Mouse (Mus musculus) G1E (cell line): ENCODE measurements around the gene Slc6a12. TPM values are rescaled to one million over a fixed set of nuclear protein-coding genes. Genes with fewer than 3 reads are reported as not detected.

Experiments used
- ATAC-seq: 2 replicates; pipeline ENCODE4 v1.8.0; 2016; ENCODE audit warnings: mild to moderate bottlenecking; ENCODE audit not compliant: insufficient number of reproducible peaks, poor library complexity, low FRiP score, severe bottlenecking; ENCODE audit errors: extremely low read depth
- DNase-seq: peaks from one replicate; pipeline ENCODE4 v3.0.0; 2012; ENCODE audit warnings: low spot score
- H3K27me3 ChIP-seq: 2 replicates; pipeline ENCODE4 v1.6.1; 2012; ENCODE audit warnings: mild to moderate bottlenecking, low read length, inconsistent platforms; ENCODE audit not compliant: insufficient read depth
- H3K36me3 ChIP-seq: replicated peaks from 2 replicates; pipeline ENCODE3; 2012; ENCODE audit warnings: mild to moderate bottlenecking, inconsistent platforms
- H3K4me1 ChIP-seq: 2 replicates; pipeline ENCODE4 v1.6.1; 2012; ENCODE audit warnings: low read depth, low read length, inconsistent platforms, mixed read lengths; ENCODE audit not compliant: insufficient read depth
- H3K4me3 ChIP-seq: 2 replicates; pipeline ENCODE4 v1.5.1; 2012; ENCODE audit warnings: low read depth, mild to moderate bottlenecking, inconsistent platforms, low read length, moderate library complexity, mixed read lengths
- H3K9me3 ChIP-seq: replicated peaks from 2 replicates; pipeline ENCODE4 v1.6.1; 2012; ENCODE audit warnings: inconsistent platforms
- CTCF ChIP-seq: IDR thresholded peaks from 2 replicates; pipeline ENCODE4 v1.5.1; 2012; ENCODE audit warnings: low read depth, low read length, inconsistent platforms, mixed read lengths
- GATA1 ChIP-seq: IDR thresholded peaks from 2 replicates; pipeline ENCODE4 v1.6.1; 2012; ENCODE audit warnings: borderline replicate concordance, low read length, inconsistent platforms, mixed read lengths
- GATA2 ChIP-seq: IDR thresholded peaks from 2 replicates; pipeline ENCODE4 v1.6.1; 2012; ENCODE audit warnings: low read depth, low read length, inconsistent platforms, borderline replicate concordance
- POLR2AphosphoS5 ChIP-seq: IDR thresholded peaks from 2 replicates; pipeline ENCODE4 v1.6.1; 2012; ENCODE audit warnings: low read depth, low read length, inconsistent platforms; ENCODE audit not compliant: insufficient replicate concordance
- TAL1 ChIP-seq: conservative IDR thresholded peaks from 2 replicates; pipeline ENCODE4 v1.6.1; 2012; ENCODE audit warnings: low read depth, low read length, inconsistent platforms, mixed read lengths
- polyA plus RNA-seq: library from polyadenylated mRNA; stranded (reverse); fragments of >175 nt; gene quantifications from 2 replicates; pipeline ENCODE4 v1.2.3, GENCODE M21; 2012
- total RNA-seq, 2 experiments: library from RNA; stranded (forward) in 1 of 2; stranded (reverse) in 1 of 2; fragments of 200-1000 nt in 1 of 2; fragments of >200 nt in 1 of 2; fragmentation: Nextera tagmentation in 1 of 2; gene quantifications; 2 replicates each; pipeline ENCODE4 v1.2.3; 2014 to 2017

The Slc6a12 gene
- total and polyA plus RNA-seq, 3 experiments, result not detected

DNA sequence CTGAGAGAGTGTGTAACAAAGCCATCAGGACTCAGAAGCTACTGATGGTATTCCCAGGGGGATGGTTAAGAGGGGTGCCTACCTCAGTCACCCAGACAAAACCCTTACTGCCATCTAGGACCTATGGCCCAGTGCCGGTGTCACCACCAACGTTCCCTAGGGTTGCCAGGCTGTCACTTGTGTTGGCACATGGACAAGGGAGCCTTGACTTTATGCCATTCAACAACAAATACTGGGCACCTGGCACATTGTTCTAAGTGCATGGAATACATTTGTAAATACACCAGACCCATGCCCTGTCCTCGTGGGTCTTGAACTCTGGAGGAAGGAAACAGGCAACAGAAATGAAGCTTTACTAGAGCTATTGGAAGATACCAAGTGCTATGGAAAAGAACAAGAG is 37.3 kb upstream of the Slc6a12 start:
- ATAC-seq (no peak), DNase-seq (no peak)
- TF ChIP-seq GATA2 (no peak), POLR2AphosphoS5 (no peak), CTCF (no peak), TAL1 (no peak), GATA1 (no peak)
- Histone ChIP-seq H3K9me3 (no peaks in the 10 kb centered on the region), H3K27me3 (peaks cover 1% of the 10 kb centered on the region; the same call in 1 of the 2 replicates), H3K36me3 (no peaks in the 10 kb centered on the region), H3K4me1 (no peaks in the 10 kb centered on the region), H3K4me3 (no peak overlapping the region)

DNA sequence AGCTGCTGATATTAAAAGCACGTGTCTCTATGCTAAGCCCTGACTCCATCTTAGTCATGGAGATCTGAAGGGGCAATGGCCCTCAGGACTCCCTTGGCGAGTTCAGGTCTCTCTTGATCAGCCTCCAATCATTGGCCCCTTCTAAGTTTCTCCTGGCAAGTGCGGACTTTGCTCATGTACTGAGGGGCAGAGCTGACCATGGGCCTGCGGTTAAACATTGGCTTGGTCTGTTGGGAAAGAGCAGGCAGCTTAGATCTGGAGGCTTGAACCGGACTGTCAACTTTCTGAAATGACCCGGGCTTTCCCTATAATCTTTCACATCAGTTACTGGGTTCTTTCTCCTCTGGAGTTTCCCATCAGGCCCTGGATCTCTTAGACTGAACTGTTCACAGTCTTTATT is 31.9 kb upstream of the Slc6a12 start:
- H3K27me3 ChIP-seq, result peaks cover 10% of the 10 kb centered on the region
- no peaks in the 10 kb centered on the region for H3K4me1 ChIP-seq
- no peaks in the 10 kb centered on the region for H3K9me3 ChIP-seq
- H3K36me3 ChIP-seq, result no peaks in the 10 kb centered on the region
- H3K4me3 ChIP-seq, result no peak overlapping the region
- DNase-seq, result no peak
- TF ChIP-seq TAL1, result no peak
- TF ChIP-seq GATA2, result no peak
- no peak for TF ChIP-seq CTCF
- TF ChIP-seq POLR2AphosphoS5, result no peak
- TF ChIP-seq GATA1, result no peak
- no peak for ATAC-seq

DNA sequence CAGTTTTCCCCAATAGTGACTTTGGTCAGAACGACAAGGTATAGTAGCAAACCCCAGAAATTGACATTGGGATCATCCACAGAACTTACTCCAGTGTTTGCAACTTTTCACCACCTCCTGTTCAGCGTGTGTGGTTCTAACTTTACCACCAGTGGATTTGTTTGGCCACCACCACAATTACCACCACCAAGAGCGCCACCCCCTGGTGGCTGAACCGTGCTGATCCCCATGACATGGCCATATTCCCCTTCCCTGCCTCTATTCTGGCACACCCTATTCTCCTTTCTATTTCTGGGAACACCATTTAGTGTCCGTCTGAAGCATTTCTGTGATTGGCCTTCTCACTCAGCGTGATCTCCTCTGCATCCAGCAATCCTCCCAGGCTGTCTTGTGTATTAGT is 23.8 kb upstream of the Slc6a12 start:
- H3K27me3 ChIP-seq, result peaks cover 2% of the 10 kb centered on the region; the same call in 1 of the 2 replicates
- H3K9me3 ChIP-seq, result no peaks in the 10 kb centered on the region
- no peak overlapping the region for H3K4me3 ChIP-seq
- no peaks in the 10 kb centered on the region for H3K36me3 ChIP-seq
- no peak for DNase-seq
- ATAC-seq, result no peak
- no peaks in the 10 kb centered on the region for H3K4me1 ChIP-seq
- no peak for TF ChIP-seq TAL1
- TF ChIP-seq POLR2AphosphoS5, result no peak
- no peak for TF ChIP-seq CTCF
- no peak for TF ChIP-seq GATA2
- TF ChIP-seq GATA1, result no peak

DNA sequence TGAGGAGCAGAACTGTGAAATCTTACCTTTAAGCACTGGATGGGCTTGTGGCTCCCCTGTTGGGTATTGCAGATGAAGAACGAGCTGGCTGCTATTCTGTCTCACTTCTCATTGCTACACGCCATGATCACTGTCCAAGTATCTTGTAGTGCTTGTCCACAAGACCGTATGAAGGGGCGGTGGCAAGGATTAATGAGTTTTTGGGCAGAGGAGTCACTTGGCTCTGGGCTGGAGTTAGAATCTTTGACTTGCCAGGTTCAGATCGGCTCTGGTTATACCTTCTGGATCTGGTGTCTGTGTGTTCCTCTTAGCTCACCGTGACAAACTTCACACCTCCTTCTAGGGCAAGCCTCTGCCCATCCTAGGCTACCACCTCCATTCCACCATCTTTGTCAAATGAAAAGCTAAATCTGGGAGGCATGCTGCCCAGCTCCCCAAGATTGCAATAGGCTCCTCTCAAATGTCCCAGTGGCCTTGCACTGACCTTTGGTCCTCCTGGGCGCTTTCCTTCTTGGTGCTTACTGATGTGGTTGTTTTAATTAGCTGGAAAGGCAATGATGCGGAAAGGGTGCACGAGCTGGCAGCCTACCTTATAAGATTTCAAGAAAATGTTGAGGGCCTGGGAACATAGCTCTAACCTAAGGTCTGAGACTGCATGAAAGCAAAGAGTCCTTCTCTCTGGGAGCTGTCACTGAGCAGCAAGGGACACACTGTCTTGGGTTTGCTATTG is 20.3 kb upstream of the Slc6a12 start:
- TF ChIP-seq TAL1 (no peak), GATA1 (no peak), CTCF (no peak), POLR2AphosphoS5 (no peak), GATA2 (no peak)
- Histone ChIP-seq H3K4me3 (no peak overlapping the region), H3K4me1 (no peaks in the 10 kb centered on the region), H3K36me3 (no peaks in the 10 kb centered on the region), H3K9me3 (no peaks in the 10 kb centered on the region), H3K27me3 (peaks cover 11% of the 10 kb centered on the region; the same call in 1 of the 2 replicates)
- DNase-seq (no peak), ATAC-seq (no peak)

DNA sequence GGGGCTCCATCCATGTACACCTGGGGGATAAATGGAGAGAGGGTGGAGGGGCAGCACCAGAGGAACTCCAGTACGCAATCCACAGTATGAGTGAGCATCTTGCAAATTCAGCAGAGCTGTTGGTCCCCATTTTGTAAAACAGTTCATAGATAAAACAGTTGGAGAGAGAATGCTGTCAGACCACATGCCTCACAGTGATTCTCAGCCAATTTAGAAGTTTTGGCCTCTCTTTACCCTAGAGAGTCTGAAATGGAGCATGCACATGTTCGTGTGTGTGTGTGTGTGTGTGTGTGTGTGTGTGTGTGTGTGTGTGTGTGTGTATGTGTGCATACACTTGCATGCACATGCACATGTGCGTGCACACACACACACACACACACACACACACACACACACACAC is 17.6 kb upstream of the Slc6a12 start:
- DNase-seq (no peak), ATAC-seq (no peak)
- peaks cover 26% of the 10 kb centered on the region for H3K27me3 ChIP-seq
- no peaks in the 10 kb centered on the region for H3K9me3 ChIP-seq
- no peaks in the 10 kb centered on the region for H3K4me1 ChIP-seq
- H3K36me3 ChIP-seq, result no peaks in the 10 kb centered on the region
- TF ChIP-seq GATA2 (no peak), POLR2AphosphoS5 (no peak)
- H3K4me3 ChIP-seq, result no peak overlapping the region

DNA sequence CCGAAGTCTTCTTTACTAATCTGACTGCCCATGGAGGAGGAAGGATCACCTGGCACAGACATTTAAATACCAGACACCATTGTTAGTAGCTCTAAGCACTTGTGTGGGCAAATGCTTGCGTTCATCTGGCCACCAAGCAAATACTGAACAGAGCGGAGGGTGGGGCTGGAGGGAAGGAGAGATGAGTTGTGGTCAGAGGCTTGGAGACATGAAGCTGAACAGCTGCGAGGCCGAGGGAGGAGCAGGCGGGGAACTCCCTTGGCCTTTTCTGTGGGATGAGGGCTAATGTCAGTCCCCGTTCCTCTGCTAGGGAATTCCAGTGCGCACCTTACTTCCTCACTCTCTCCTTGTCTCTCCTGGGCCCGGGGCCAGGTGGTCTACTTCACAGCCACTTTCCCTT is 17.1 kb upstream of the Slc6a12 start:
- DNase-seq (no peak), ATAC-seq (no peak)
- Histone ChIP-seq H3K27me3 (peaks cover 26% of the 10 kb centered on the region), H3K9me3 (no peaks in the 10 kb centered on the region), H3K36me3 (no peaks in the 10 kb centered on the region), H3K4me1 (no peaks in the 10 kb centered on the region), H3K4me3 (no peak overlapping the region)
- TF ChIP-seq GATA2, result no peak
- TF ChIP-seq CTCF, result no peak
- no peak for TF ChIP-seq POLR2AphosphoS5
- no peak for TF ChIP-seq GATA1
- TF ChIP-seq TAL1, result no peak
